Mouse (Mus musculus): ENCODE results near the gene Myo10.

Gene Myo10

GRCm38 (mm10) chr15:25844013-25844570, 221.8 kb downstream of the Myo10 start:
- no peak for DNase-seq (ENCODE audit: low spot score in 2 of 2)

GRCm38 (mm10) chr15:25844771-25845170, 222.4 kb downstream of the Myo10 start:
- DNase-seq (ENCODE audit: low spot score in 2 of 2) = no peak

GRCm38 (mm10) chr15:25847576-25848168, 225.3 kb downstream of the Myo10 start:
- DNase-seq (ENCODE audit: low spot score in 2 of 2) = no peak

GRCm38 (mm10) chr15:25850552-25850951, 228.2 kb downstream of the Myo10 start:
- no peak for DNase-seq (ENCODE audit: low spot score in 2 of 2)

- no peak for DNase-seq (ENCODE audit: low spot score in 2 of 2)
These were observed 232.1 kb downstream of the Myo10 start for GRCm38 (mm10) chr15:25854270-25854904.

- DNase-seq (ENCODE audit: low spot score in 2 of 2) = peak in 1 of 2 experiments; percentile 14
These were observed 236.3 kb downstream of the Myo10 start for GRCm38 (mm10) chr15:25858611-25859058.

- no peak for DNase-seq (ENCODE audit: low spot score in 2 of 2)
These were observed 237.1 kb downstream of the Myo10 start for GRCm38 (mm10) chr15:25859469-25859868.

GRCm38 (mm10) chr15:25861900-25862299, 239.6 kb downstream of the Myo10 start:
- DNase-seq (ENCODE audit: low spot score in 2 of 2) = no peak
